Mouse (Mus musculus) monocyte, adult 2 months (primary cell): ENCODE results near the gene Wdr20.

Experiments
- DNase-seq, 2 experiments: peaks; one replicate each; pipeline ENCODE4 v3.0.0; 2022; ENCODE audit warnings: low spot score in 2 of 2, low read depth in 1 of 2

Wdr20 gene

GRCm38 (mm10) chr12:110850010-110850928 lies 112.5 kb downstream of the Wdr20 start, which contains the start of gene Zfp839:
TSS of gene Zfp839 (plus strand) at chr12:110850253.
- DNase-seq: peak; percentile 30 to 78

GRCm38 (mm10) chr12:110850929-110851256 lies 113.1 kb downstream of the Wdr20 start:
- no peak for DNase-seq

GRCm38 (mm10) chr12:110851414-110851813 lies 113.7 kb downstream of the Wdr20 start:
- DNase-seq: no peak

GRCm38 (mm10) chr12:110851923-110852322 lies 114.2 kb downstream of the Wdr20 start:
- DNase-seq: no peak
